Mouse (Mus musculus) cerebellum, adult 2 months (tissue): ENCODE measurements at regions not wholly inside any gene's neighbourhood (a gene's known extent, or its start where the extent isn't known, plus 50 kb on each side); places are given as distances from the start of the nearest gene placed in this dataset.

Source experiments
- DNase-seq, 2 experiments: peaks; one replicate each; pipeline ENCODE4 v3.0.0; 2021
- H3K27ac ChIP-seq: fragments of 200-500 bp; 2 replicates; pipeline ENCODE4 v1.5.1; 2012; ENCODE audit warnings: low read length, control low read depth, inconsistent platforms; ENCODE audit not compliant: insufficient read depth
- H3K27me3 ChIP-seq: fragments of 200-500 bp; 2 replicates; pipeline ENCODE4 v1.6.1; 2012; ENCODE audit warnings: inconsistent platforms, mild to moderate bottlenecking, low read length, moderate library complexity; ENCODE audit not compliant: control insufficient read depth, insufficient read depth
- H3K4me1 ChIP-seq: fragments of 200-500 bp; 2 replicates; pipeline ENCODE4 v1.6.1; 2011; ENCODE audit warnings: low read length; ENCODE audit not compliant: control insufficient read depth, insufficient read depth
- H3K4me3 ChIP-seq: fragments of 200-500 bp; replicated peaks from 2 replicates; pipeline ENCODE3; 2011; ENCODE audit warnings: mild to moderate bottlenecking, low read depth, low read length, control low read depth; ENCODE audit not compliant: insufficient read depth
- CTCF ChIP-seq: fragments of 200-500 bp; IDR thresholded peaks from 2 replicates; pipeline ENCODE4 v1.5.1; 2011; ENCODE audit warnings: low read depth, mild to moderate bottlenecking, control low read depth, low read length, moderate library complexity, borderline replicate concordance; ENCODE audit not compliant: insufficient read depth
- POLR2A ChIP-seq: fragments of 200-500 bp; IDR thresholded peaks from 2 replicates; pipeline ENCODE4 v1.6.1; 2011; ENCODE audit warnings: low read length, control low read depth, borderline replicate concordance; ENCODE audit not compliant: insufficient read depth
- WGBS: fragments of 180-500 bp; shearing (Covaris S2); methylation state at CpG from one replicate; pipeline ENCODE4 v1.1.7; 2018; 5-methylcytosine and 5-hydroxymethylcytosine counted together

- no peak for TF ChIP-seq POLR2A
- no peak for TF ChIP-seq CTCF
- H3K4me1 ChIP-seq, result no peaks in the 10 kb centered on the region
- H3K27me3 ChIP-seq, result no peaks in the 10 kb centered on the region
- H3K4me3 ChIP-seq, result no peak overlapping the region
- DNase-seq, result no peak
- H3K27ac ChIP-seq, result no peak overlapping the region
Measured at GRCm38 (mm10) chr16:65683703-65684320, 121.3 kb upstream of the Chmp2b start.

GRCm38 (mm10) chr16:65693626-65694025 is 121.4 kb upstream of the Vgll3 start:
- Histone ChIP-seq H3K27ac (no peak overlapping the region), H3K27me3 (no peaks in the 10 kb centered on the region), H3K4me1 (no peaks in the 10 kb centered on the region), H3K4me3 (no peak overlapping the region)
- TF ChIP-seq CTCF, result no peak
- no peak for TF ChIP-seq POLR2A
- DNase-seq, result no peak
- WGBS, result 58% methylated on average over 2 of the region's 2 CpGs

GRCm38 (mm10) chr16:65715631-65716030 is 99.4 kb upstream of the Vgll3 start:
- TF ChIP-seq POLR2A (no peak), CTCF (0 out of 2 replicates have a peak, but pooled peaks have one; percentile 2)
- Histone ChIP-seq H3K4me1 (no peaks in the 10 kb centered on the region), H3K27ac (no peak overlapping the region), H3K4me3 (no peak overlapping the region), H3K27me3 (no peaks in the 10 kb centered on the region)
- no peak for DNase-seq

- WGBS, result 74% methylated on average over 6 of the region's 6 CpGs
- Histone ChIP-seq H3K4me3 (no peak overlapping the region), H3K27ac (no peak overlapping the region), H3K27me3 (no peaks in the 10 kb centered on the region), H3K4me1 (no peaks in the 10 kb centered on the region)
- DNase-seq, result no peak
- TF ChIP-seq CTCF, result no peak
- TF ChIP-seq POLR2A, result no peak
Measured at GRCm38 (mm10) chr16:65718791-65719472, 96.1 kb upstream of the Vgll3 start.

GRCm38 (mm10) chr16:65720953-65721352 is 94.1 kb upstream of the Vgll3 start:
- H3K27ac ChIP-seq, result no peak overlapping the region
- TF ChIP-seq CTCF (no peak), POLR2A (no peak)
- WGBS, result 3% methylated on average over 4 of the region's 4 CpGs
- no peak for DNase-seq
- no peaks in the 10 kb centered on the region for H3K4me1 ChIP-seq
- no peak overlapping the region for H3K4me3 ChIP-seq
- no peaks in the 10 kb centered on the region for H3K27me3 ChIP-seq

GRCm38 (mm10) chr16:65725559-65726269 is 89.3 kb upstream of the Vgll3 start:
- no peak for TF ChIP-seq CTCF
- TF ChIP-seq POLR2A, result no peak

GRCm38 (mm10) chr16:65726289-65726688 is 88.8 kb upstream of the Vgll3 start:
- H3K4me3 ChIP-seq, result no peak overlapping the region
- H3K27me3 ChIP-seq, result no peaks in the 10 kb centered on the region
- WGBS, result 66% methylated on average over 3 of the region's 3 CpGs
- no peak overlapping the region for H3K27ac ChIP-seq
- no peaks in the 10 kb centered on the region for H3K4me1 ChIP-seq
- TF ChIP-seq CTCF (no peak), POLR2A (no peak)
- no peak for DNase-seq

More at GRCm38 (mm10) chr16:65725559-65726269, 89.3 kb upstream of the Vgll3 start:
- Histone ChIP-seq H3K27ac (no peak overlapping the region), H3K4me1 (no peaks in the 10 kb centered on the region), H3K4me3 (no peak overlapping the region), H3K27me3 (no peaks in the 10 kb centered on the region)
- WGBS, result 87% methylated on average over 5 of the region's 5 CpGs
- DNase-seq, result no peak
